Mouse (Mus musculus): ENCODE data around the gene Rpl22l1.

DNA sequence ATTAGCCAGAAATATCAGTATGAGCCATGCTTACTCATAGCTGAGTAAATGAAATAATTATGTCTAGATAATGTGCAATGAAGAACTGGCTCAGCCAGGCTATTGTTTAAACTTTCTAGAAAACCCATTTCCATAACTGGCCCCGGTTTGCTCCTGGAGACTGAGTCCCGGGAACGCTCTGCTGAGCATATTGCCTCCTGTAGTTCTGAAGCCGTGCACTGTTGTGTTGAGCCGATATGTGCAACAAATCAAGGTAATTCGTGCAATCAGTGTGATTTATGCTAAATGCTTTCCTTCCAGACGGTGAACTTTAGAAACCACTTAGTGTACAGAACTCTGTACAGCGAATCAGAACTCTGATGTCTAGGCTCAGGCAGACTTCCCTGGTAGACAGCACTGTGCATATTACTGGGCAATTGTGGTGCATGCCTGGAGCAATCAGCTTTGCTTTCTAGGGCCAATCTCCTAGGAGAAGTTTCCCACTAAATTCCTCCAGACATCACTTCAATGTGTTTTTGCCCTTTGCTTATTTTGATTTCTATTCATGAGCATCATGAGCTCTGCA, 43.9 kb upstream of the Rpl22l1 start:
- TF ChIP-seq TAL1 (IDR thresholded peaks at IDR 0.05; ENCODE audit: low read length) (no peak), GATA1 (IDR thresholded peaks at IDR 0.05; ENCODE audit: low read length) (no peak)
